Mouse (Mus musculus) olfactory bulb, adult 2 months (tissue): ENCODE measurements around the gene 4931440F15Rik.

Experiments used
- CTCF ChIP-seq: fragments of 200-500 bp; IDR thresholded peaks from 2 replicates; pipeline ENCODE4 v1.5.1; 2012; ENCODE audit warnings: low read depth, mild to moderate bottlenecking, low read length, moderate library complexity; ENCODE audit not compliant: insufficient read depth
- POLR2A ChIP-seq: fragments of 200-500 bp; IDR thresholded peaks from 2 replicates; pipeline ENCODE4 v1.6.1; 2012; ENCODE audit warnings: mild to moderate bottlenecking, low read depth, low read length, moderate library complexity; ENCODE audit not compliant: insufficient read depth

GRCm38 (mm10) chr11:29786583-29787219, 38.8 kb downstream of the 4931440F15Rik start:
- no peak for TF ChIP-seq CTCF
- no peak for TF ChIP-seq POLR2A
